Mouse (Mus musculus) kidney, postnatal 10 days (tissue): ENCODE measurements at regions not wholly inside any gene's neighbourhood (a gene's known extent, or its start where the extent isn't known, plus 50 kb on each side); places are given as distances from the start of the nearest gene placed in this dataset.

Experiments
- DNase-seq: peaks from one replicate; pipeline ENCODE4 v3.0.0; 2021; ENCODE audit warnings: mixed read lengths

- DNase-seq: peak; percentile 47
Measured at GRCm38 (mm10) chr13:107944831-107945230, 99.4 kb upstream of the Smim15 start.

- DNase-seq: no peak
Measured at GRCm38 (mm10) chr13:107942979-107943378, 101.3 kb upstream of the Smim15 start.

GRCm38 (mm10) chr13:107942297-107942962, 101.8 kb upstream of the Smim15 start:
- DNase-seq: no peak

- peak; percentile 49 for DNase-seq
Measured at GRCm38 (mm10) chr13:107939916-107940646, 104.2 kb upstream of the Smim15 start.

GRCm38 (mm10) chr13:107935611-107936010, 108.6 kb upstream of the Smim15 start:
- DNase-seq: peak; percentile 29

- DNase-seq: no peak
Measured at GRCm38 (mm10) chr13:107934691-107935090, 109.6 kb upstream of the Smim15 start.

- no peak for DNase-seq
Measured at GRCm38 (mm10) chr13:107933598-107934571, 110.4 kb upstream of the Smim15 start.

- peak; percentile 26 for DNase-seq
Measured at GRCm38 (mm10) chr13:107932423-107933032, 111.7 kb upstream of the Smim15 start.

GRCm38 (mm10) chr13:107931216-107931615, 113.0 kb upstream of the Smim15 start:
- no peak for DNase-seq

GRCm38 (mm10) chr13:107927499-107928215, 116.6 kb upstream of the Smim15 start:
- peak; percentile 35 for DNase-seq

- no peak for DNase-seq
Measured at GRCm38 (mm10) chr13:107925470-107925869, 118.8 kb upstream of the Smim15 start.

- DNase-seq: no peak
Measured at GRCm38 (mm10) chr13:107923129-107924114, 120.8 kb upstream of the Smim15 start.

- no peak for DNase-seq
Measured at GRCm38 (mm10) chr13:107919403-107919802, 124.8 kb upstream of the Smim15 start.

- DNase-seq: no peak
Measured at GRCm38 (mm10) chr13:107918478-107918877, 125.8 kb upstream of the Smim15 start.

- no peak for DNase-seq
Measured at GRCm38 (mm10) chr13:107918065-107918464, 126.2 kb upstream of the Smim15 start.

GRCm38 (mm10) chr13:107917564-107917963, 126.7 kb upstream of the Smim15 start:
- DNase-seq: no peak

- no peak for DNase-seq
Measured at GRCm38 (mm10) chr13:107910125-107910524, 134.1 kb upstream of the Smim15 start.

GRCm38 (mm10) chr13:107909343-107910067, 134.7 kb upstream of the Smim15 start:
- DNase-seq: no peak

GRCm38 (mm10) chr13:107907966-107908365, 136.3 kb upstream of the Smim15 start:
- no peak for DNase-seq

GRCm38 (mm10) chr13:107904851-107905250, 139.4 kb upstream of the Smim15 start:
- no peak for DNase-seq
